Mouse (Mus musculus): ENCODE results near the gene Tbc1d10a. TPM values are rescaled to one million over a fixed set of nuclear protein-coding genes. Genes with fewer than 3 reads are reported as not detected.

Tbc1d10a gene
- polyA plus RNA-seq, 1 experiment, result 19.9 TPM

DNA sequence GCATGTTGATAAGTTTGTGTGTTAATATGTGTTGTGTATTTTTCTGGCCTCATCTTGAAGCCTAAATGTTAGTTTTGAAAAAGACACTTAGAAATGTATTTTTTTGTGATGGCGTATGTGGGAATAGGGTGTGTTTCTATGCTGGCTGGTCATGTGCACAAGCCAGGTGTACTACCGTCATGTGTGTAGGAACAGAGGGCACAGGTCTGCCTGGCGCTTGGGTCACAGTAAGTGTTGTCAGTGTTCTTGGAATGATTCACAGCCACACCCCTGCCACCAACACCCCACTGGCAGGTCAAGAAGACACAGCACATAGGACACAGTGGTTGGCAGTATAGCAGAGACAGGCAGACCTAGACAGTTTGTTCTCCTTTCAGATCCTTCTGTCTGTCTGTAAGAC, 62.6 kb downstream of the Tbc1d10a start:
- Histone ChIP-seq H3K4me3 (ENCODE audit: low read depth, low read length) (no peak overlapping the region), H3K27ac (ENCODE audit: insufficient read depth, low read length) (no peak overlapping the region), H3K4me1 (ENCODE audit: control insufficient read depth, insufficient read depth, low read length) (peaks cover 12% of the 10 kb centered on the region), H3K9ac (ENCODE audit: low read depth, poor library complexity, severe bottlenecking) (no peak overlapping the region), H3K27me3 (ENCODE audit: control insufficient read depth, insufficient read depth, low read length, poor library complexity, severe bottlenecking) (no peaks in the 10 kb centered on the region), H3K9me3 (replicated peaks; ENCODE audit: control insufficient read depth, insufficient read depth, low read length, poor library complexity, severe bottlenecking) (no peaks in the 10 kb centered on the region; the same call in 1 of the 2 replicates), H3K36me3 (ENCODE audit: control insufficient read depth, insufficient read depth, low read length, poor library complexity, severe bottlenecking) (no peaks in the 10 kb centered on the region)
- TF ChIP-seq CTCF (IDR thresholded peaks at IDR 0.05; ENCODE audit: low read depth, low read length) (no peak), POLR2A (IDR thresholded peaks at IDR 0.05; ENCODE audit: insufficient read depth, low read length) (no peak), EP300 (IDR thresholded peaks at IDR 0.05; ENCODE audit: insufficient read depth, low read depth, low read length) (no peak)

DNA sequence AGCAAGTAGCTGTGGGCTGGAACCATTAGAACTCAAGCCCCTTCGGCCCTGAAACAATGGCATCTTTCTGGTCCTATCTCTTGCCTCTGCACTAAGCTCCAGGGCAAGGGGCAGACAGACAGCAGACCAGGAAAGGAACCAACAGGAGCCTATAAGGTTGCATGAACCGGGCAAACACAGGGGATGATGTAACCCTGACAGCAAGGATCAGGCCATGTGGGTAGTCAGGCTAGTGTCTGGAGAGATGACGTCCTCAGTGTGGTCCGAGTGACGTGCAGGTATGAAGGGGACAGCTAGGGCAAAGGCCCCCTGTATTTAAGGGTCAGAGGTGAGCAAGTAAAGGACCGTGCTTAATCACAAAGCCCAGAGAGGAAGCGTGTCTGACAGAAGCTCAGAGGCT, 63.7 kb downstream of the Tbc1d10a start:
- TF ChIP-seq EP300 (IDR thresholded peaks at IDR 0.05; ENCODE audit: insufficient read depth, low read depth, low read length) (no peak), CTCF (IDR thresholded peaks at IDR 0.05; ENCODE audit: low read depth, low read length) (no peak), POLR2A (IDR thresholded peaks at IDR 0.05; ENCODE audit: insufficient read depth, low read length) (no peak)
- Histone ChIP-seq H3K9me3 (replicated peaks; ENCODE audit: control insufficient read depth, insufficient read depth, low read length, poor library complexity, severe bottlenecking) (no peaks in the 10 kb centered on the region; the same call in 1 of the 2 replicates), H3K27me3 (ENCODE audit: control insufficient read depth, insufficient read depth, low read length, poor library complexity, severe bottlenecking) (no peaks in the 10 kb centered on the region)

DNA sequence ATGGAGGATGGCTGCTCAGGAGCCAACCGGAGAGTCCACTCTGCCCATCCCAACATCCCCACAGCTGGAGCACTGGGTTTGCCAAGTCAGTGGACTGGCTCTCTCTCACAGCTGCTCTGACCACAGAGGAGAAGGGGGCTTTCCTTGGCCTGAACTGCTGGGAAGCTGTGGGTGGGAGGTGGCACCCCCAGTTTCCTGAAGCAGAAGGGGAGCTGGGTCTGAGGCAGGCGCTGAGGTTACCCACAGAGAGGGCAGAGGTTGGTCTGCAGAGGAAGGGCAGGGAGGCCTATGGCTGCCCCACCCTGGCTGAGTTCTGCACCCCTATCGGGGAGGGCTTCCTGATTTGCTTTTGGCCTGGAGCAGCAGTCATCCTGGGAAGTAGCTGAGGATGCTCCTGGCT, 64.8 kb downstream of the Tbc1d10a start:
- Histone ChIP-seq H3K36me3 (ENCODE audit: control insufficient read depth, insufficient read depth, low read length, poor library complexity, severe bottlenecking) (no peaks in the 10 kb centered on the region), H3K4me3 (ENCODE audit: low read depth, low read length) (no peak overlapping the region), H3K27ac (ENCODE audit: insufficient read depth, low read length) (no peak overlapping the region), H3K4me1 (ENCODE audit: control insufficient read depth, insufficient read depth, low read length) (peaks cover 11% of the 10 kb centered on the region), H3K27me3 (ENCODE audit: control insufficient read depth, insufficient read depth, low read length, poor library complexity, severe bottlenecking) (no peaks in the 10 kb centered on the region), H3K9ac (ENCODE audit: low read depth, poor library complexity, severe bottlenecking) (no peak overlapping the region), H3K9me3 (replicated peaks; ENCODE audit: control insufficient read depth, insufficient read depth, low read length, poor library complexity, severe bottlenecking) (no peaks in the 10 kb centered on the region; the same call in 1 of the 2 replicates)
- TF ChIP-seq EP300 (IDR thresholded peaks at IDR 0.05; ENCODE audit: insufficient read depth, low read depth, low read length) (no peak), POLR2A (IDR thresholded peaks at IDR 0.05; ENCODE audit: insufficient read depth, low read length) (no peak), CTCF (IDR thresholded peaks at IDR 0.05; ENCODE audit: low read depth, low read length) (no peak)

More for the DNA sequence above, 63.7 kb downstream of the Tbc1d10a start:
- H3K36me3 ChIP-seq (ENCODE audit: control insufficient read depth, insufficient read depth, low read length, poor library complexity, severe bottlenecking), result no peaks in the 10 kb centered on the region
- no peak overlapping the region for H3K4me3 ChIP-seq (ENCODE audit: low read depth, low read length)
- peaks cover 12% of the 10 kb centered on the region for H3K4me1 ChIP-seq (ENCODE audit: control insufficient read depth, insufficient read depth, low read length)
- H3K9ac ChIP-seq (ENCODE audit: low read depth, poor library complexity, severe bottlenecking), result no peak overlapping the region
- H3K27ac ChIP-seq (ENCODE audit: insufficient read depth, low read length), result no peak overlapping the region

DNA sequence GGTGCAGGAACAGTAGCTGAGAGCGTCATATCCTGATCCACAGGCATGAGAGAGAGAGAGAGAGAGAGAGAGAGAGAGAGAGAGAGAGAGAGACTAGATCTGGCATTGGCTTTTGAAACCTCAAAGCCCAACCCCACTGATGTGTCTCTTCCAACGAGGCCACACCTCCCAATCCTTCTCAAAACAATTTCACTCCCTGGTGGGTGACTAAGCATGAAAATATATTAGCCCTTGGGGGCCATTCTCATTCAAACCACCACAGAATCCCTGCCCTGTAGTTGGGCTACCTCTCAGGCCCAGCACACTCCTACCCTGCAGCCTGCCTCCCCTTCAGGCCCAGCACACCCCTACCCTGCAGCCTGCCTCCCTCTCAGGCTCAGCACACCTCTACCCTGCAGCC, 66.3 kb downstream of the Tbc1d10a start:
- TF ChIP-seq POLR2A (IDR thresholded peaks at IDR 0.05; ENCODE audit: insufficient read depth, low read length) (no peak), EP300 (IDR thresholded peaks at IDR 0.05; ENCODE audit: insufficient read depth, low read depth, low read length) (no peak), CTCF (IDR thresholded peaks at IDR 0.05; ENCODE audit: low read depth, low read length) (no peak)
- peaks cover 9% of the 10 kb centered on the region for H3K4me1 ChIP-seq (ENCODE audit: control insufficient read depth, insufficient read depth, low read length)
- H3K9me3 ChIP-seq (replicated peaks; ENCODE audit: control insufficient read depth, insufficient read depth, low read length, poor library complexity, severe bottlenecking), result no peaks in the 10 kb centered on the region; the same call in 1 of the 2 replicates
- no peak overlapping the region for H3K4me3 ChIP-seq (ENCODE audit: low read depth, low read length)
- no peaks in the 10 kb centered on the region for H3K36me3 ChIP-seq (ENCODE audit: control insufficient read depth, insufficient read depth, low read length, poor library complexity, severe bottlenecking)
- H3K27ac ChIP-seq (ENCODE audit: insufficient read depth, low read length), result no peak overlapping the region
- no peaks in the 10 kb centered on the region for H3K27me3 ChIP-seq (ENCODE audit: control insufficient read depth, insufficient read depth, low read length, poor library complexity, severe bottlenecking)
- no peak overlapping the region for H3K9ac ChIP-seq (ENCODE audit: low read depth, poor library complexity, severe bottlenecking)

DNA sequence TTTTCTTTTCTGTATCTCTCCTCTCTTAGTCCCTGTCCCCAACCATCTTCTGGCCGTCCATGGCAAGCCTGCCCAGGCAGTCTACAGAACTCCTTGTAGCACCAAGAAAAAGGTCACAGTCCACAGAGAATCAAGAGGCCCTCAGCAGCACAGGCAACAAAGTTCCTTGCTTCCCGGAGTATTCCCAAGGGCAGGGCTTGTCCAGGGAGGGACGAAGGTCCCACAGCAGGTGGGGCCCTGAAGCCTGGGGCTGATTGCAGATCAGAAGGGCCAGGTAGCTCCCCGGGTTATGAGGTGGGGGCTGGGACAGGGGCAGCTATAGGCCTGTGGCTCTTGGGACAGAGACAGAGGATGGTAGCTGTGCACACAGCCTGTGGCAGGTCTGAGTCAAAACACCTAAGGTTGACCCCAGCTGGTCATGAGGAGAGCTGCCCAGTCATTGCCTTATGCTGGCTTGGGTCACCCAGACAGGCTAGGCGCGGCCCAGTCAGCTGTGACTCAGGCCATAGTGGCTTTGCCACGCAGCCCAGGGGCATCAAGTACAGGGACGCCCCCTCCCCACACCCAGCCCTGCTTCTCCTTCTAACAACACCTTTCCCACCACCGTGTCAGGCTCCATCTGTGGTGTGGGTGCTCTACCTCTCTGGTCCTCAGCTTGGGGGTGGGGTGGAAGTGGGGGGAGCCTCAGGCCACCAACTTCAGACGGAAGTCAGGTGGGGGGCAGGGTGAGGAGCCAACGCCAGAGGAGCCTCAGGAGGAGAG, 70.4 kb downstream of the Tbc1d10a start, which contains the start of gene Lif:
TSS of gene Lif (plus strand) at position 712 of the 762 bp plus-strand sequence.
- peaks cover 9% of the 10 kb centered on the region for H3K4me1 ChIP-seq (ENCODE audit: control insufficient read depth, insufficient read depth, low read length)
- TF ChIP-seq POLR2A (IDR thresholded peaks at IDR 0.05; ENCODE audit: insufficient read depth, low read length) (no peak), CTCF (IDR thresholded peaks at IDR 0.05; ENCODE audit: low read depth, low read length) (no peak), EP300 (IDR thresholded peaks at IDR 0.05; ENCODE audit: insufficient read depth, low read depth, low read length) (0 out of 2 replicates have a peak, but pooled peaks have one; percentile 19)
- no peaks in the 10 kb centered on the region for H3K36me3 ChIP-seq (ENCODE audit: control insufficient read depth, insufficient read depth, low read length, poor library complexity, severe bottlenecking)
- no peaks in the 10 kb centered on the region for H3K27me3 ChIP-seq (ENCODE audit: control insufficient read depth, insufficient read depth, low read length, poor library complexity, severe bottlenecking)
- H3K4me3 ChIP-seq (ENCODE audit: low read depth, low read length), result no peak within 1 kb of the TSS
- 0 out of 2 replicates have a peak within 1 kb of the TSS, but pooled peaks have one; percentile 3 for H3K9ac ChIP-seq (ENCODE audit: low read depth, poor library complexity, severe bottlenecking)
- H3K9me3 ChIP-seq (replicated peaks; ENCODE audit: control insufficient read depth, insufficient read depth, low read length, poor library complexity, severe bottlenecking), result no peaks in the 10 kb centered on the region
- no peak within 1 kb of the TSS for H3K27ac ChIP-seq (ENCODE audit: insufficient read depth, low read length)

DNA sequence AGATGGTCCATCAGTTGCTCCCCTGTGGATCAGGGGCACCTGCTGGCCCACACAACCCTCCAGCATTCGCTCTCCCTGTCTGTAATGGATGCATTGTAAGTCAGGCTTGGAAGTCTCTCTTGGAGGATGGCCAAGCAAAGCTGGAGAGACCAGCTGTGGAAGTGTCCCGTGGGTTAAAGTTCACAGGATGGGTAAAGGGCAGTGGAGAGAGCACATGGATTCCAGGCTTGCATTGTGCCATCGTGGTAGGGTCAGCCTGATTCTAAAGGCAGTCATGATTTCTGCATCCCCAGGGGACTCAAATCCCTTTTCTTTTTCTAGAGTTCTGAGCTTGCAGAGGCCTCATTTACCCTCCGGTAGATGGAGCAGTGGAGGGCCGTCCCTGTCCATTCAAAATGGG, 71.2 kb downstream of the Tbc1d10a start:
- Histone ChIP-seq H3K4me3 (ENCODE audit: low read depth, low read length) (no peak overlapping the region), H3K4me1 (ENCODE audit: control insufficient read depth, insufficient read depth, low read length) (peaks cover 12% of the 10 kb centered on the region), H3K27ac (ENCODE audit: insufficient read depth, low read length) (no peak overlapping the region), H3K9me3 (replicated peaks; ENCODE audit: control insufficient read depth, insufficient read depth, low read length, poor library complexity, severe bottlenecking) (no peaks in the 10 kb centered on the region), H3K9ac (ENCODE audit: low read depth, poor library complexity, severe bottlenecking) (no peak overlapping the region), H3K27me3 (ENCODE audit: control insufficient read depth, insufficient read depth, low read length, poor library complexity, severe bottlenecking) (no peaks in the 10 kb centered on the region), H3K36me3 (ENCODE audit: control insufficient read depth, insufficient read depth, low read length, poor library complexity, severe bottlenecking) (no peaks in the 10 kb centered on the region)
- TF ChIP-seq CTCF (IDR thresholded peaks at IDR 0.05; ENCODE audit: low read depth, low read length) (no peak), EP300 (IDR thresholded peaks at IDR 0.05; ENCODE audit: insufficient read depth, low read depth, low read length) (no peak), POLR2A (IDR thresholded peaks at IDR 0.05; ENCODE audit: insufficient read depth, low read length) (no peak)
